Mouse (Mus musculus) hindbrain, embryonic 11.5 days (tissue): ENCODE data around the gene Ptk6. TPM values are rescaled to one million over a fixed set of nuclear protein-coding genes. Genes with fewer than 3 reads are reported as not detected.

ENCODE experiments used
- ATAC-seq: fragments of 200-750 bp; cut with Nextera tagmentation; 2 replicates; pipeline ENCODE4 v1.8.0; 2017; ENCODE audit warnings: mild to moderate bottlenecking, moderate TSS enrichment, moderate library complexity; ENCODE audit not compliant: low FRiP score
- DNase-seq: peaks from one replicate; pipeline ENCODE4 v3.0.0-alpha.2; 2015; ENCODE audit warnings: low spot score
- H3K27ac ChIP-seq: fragments of 300-500 bp; sonication (generic); 2 replicates; pipeline ENCODE4 v1.5.1; 2014; ENCODE audit warnings: mild to moderate bottlenecking, low read depth, low read length
- H3K27me3 ChIP-seq: fragments of 300-500 bp; sonication (generic); 2 replicates; pipeline ENCODE4 v1.6.1; 2014; ENCODE audit warnings: mild to moderate bottlenecking, low read length, moderate library complexity, mixed read lengths; ENCODE audit not compliant: control insufficient read depth, insufficient read depth
- H3K36me3 ChIP-seq: fragments of 300-500 bp; sonication (generic); 2 replicates; pipeline ENCODE4 v1.6.1; 2014; ENCODE audit warnings: mild to moderate bottlenecking, low read length, moderate library complexity, mixed read lengths; ENCODE audit not compliant: control insufficient read depth, insufficient read depth
- H3K4me1 ChIP-seq: fragments of 300-500 bp; sonication (generic); replicated peaks from 2 replicates; pipeline ENCODE4 v1.6.1; 2014; ENCODE audit warnings: low read length, mixed read lengths; ENCODE audit not compliant: control insufficient read depth, insufficient read depth
- H3K4me2 ChIP-seq: fragments of 300-500 bp; sonication (generic); replicated peaks from 2 replicates; pipeline ENCODE4 v1.6.1; 2014; ENCODE audit warnings: mild to moderate bottlenecking, low read depth, low read length
- H3K4me3 ChIP-seq: fragments of 300-500 bp; sonication (generic); 2 replicates; pipeline ENCODE4 v1.5.1; 2014; ENCODE audit warnings: low read depth, low read length
- H3K9ac ChIP-seq: fragments of 300-500 bp; sonication (generic); 2 replicates; pipeline ENCODE4 v1.6.1; 2014; ENCODE audit warnings: low read depth, low read length
- H3K9me3 ChIP-seq: fragments of 300-500 bp; sonication (generic); 2 replicates; pipeline ENCODE4 v1.6.1; 2016; ENCODE audit warnings: low read length; ENCODE audit not compliant: control insufficient read depth
- WGBS: fragments of 180-500 bp; shearing (Covaris S2); extraction: QIAGEN DNeasy Blood & Tissue Kit; methylation state at CpG from one replicate; pipeline ENCODE4 v1.1.7; 2014; 5-methylcytosine and 5-hydroxymethylcytosine counted together
- polyA plus RNA-seq: library from polyadenylated mRNA; unstranded; fragments of >200 nt; fragmentation: Nextera tagmentation; extraction: Ambion mirVana; gene quantifications from 2 replicates; pipeline ENCODE4 v1.2.1, GENCODE M21; 2014

Ptk6 gene
- polyA plus RNA-seq, 1 experiment from 2014 or later = not detected

DNA sequence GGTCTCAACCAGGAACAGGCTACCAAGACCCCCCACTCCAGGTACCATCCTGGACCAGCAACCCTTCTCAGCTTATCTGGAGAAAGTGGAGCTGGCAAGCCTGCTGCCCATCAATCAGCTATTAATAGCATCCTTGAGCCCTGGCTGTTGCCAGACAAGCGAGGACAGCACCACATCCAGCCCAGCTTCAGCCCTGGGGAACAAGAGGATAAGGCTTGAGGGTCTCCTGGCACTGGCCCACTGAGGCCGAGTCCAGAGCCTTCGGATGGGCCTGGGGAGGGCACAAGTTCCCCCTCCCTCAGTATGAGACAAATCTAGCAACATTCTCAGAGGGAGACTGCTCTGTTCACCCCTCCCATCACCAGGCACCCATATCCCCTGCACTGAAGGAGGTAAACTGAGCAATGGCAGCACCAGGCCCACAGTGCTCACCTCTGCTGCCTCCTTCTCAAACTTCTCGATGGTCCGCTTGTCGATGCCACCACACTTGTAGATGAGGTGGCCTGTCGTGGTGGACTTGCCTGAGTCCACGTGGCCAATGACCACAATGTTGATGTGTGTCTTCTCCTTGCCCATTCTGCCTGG lies 47.7 kb downstream of the Ptk6 start:
- Histone ChIP-seq H3K27ac (no peak overlapping the region), H3K4me1 (no peaks in the 10 kb centered on the region; the same call in none of the 2 replicates), H3K27me3 (peaks cover 21% of the 10 kb centered on the region), H3K9ac (no peak overlapping the region), H3K4me3 (no peak overlapping the region), H3K9me3 (no peaks in the 10 kb centered on the region), H3K36me3 (no peaks in the 10 kb centered on the region), H3K4me2 (no peak overlapping the region)
- ATAC-seq (no peak), DNase-seq (no peak)
- 88% methylated on average over 8 of the region's 8 CpGs for WGBS

DNA sequence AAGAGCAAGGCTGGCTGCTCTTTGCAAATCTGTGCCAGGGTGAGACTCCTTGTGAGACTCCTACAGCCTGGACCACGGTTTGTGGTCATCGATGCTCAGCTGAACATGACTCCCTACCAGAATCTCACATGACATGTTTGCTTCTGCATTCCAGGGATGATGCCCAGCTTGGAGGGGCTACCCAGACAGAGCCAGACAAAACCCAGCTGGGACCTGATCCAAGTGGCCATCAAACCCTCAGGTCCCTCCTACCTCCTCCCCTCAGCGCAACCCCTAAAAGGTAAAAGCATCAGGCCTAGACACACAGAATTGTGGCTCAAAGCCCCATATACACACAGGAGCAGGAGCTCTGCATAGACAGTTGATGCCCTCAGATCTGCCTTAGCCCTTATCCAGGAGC lies 48.2 kb downstream of the Ptk6 start:
- H3K36me3 ChIP-seq = no peaks in the 10 kb centered on the region
- H3K9ac ChIP-seq = no peak overlapping the region
- H3K4me1 ChIP-seq = no peaks in the 10 kb centered on the region; the same call in 1 of the 2 replicates
- WGBS = 92% methylated on average over 3 of the region's 3 CpGs
- H3K4me3 ChIP-seq = no peak overlapping the region
- DNase-seq (no peak), ATAC-seq (no peak)
- no peaks in the 10 kb centered on the region for H3K9me3 ChIP-seq
- no peak overlapping the region for H3K4me2 ChIP-seq
- no peak overlapping the region for H3K27ac ChIP-seq
- H3K27me3 ChIP-seq = peaks cover 23% of the 10 kb centered on the region

DNA sequence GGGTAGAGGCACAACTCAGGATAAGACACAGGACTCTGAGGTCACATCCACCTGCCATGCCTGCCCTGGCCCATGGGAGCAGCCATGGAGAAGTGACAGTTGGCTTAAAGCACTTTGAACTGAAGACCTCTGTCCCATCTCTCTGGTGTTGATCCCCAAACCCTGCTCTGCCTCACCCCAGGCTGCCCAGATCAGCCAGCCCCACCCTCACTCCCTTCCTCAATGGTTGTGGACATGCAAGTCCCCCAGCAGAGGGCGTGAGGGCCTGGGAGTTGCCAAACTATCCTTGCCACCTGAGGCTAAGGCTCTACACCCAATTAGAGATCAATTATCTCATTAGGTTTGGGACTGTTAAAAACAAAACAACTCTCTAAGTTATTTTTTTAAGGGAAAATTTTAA lies 48.8 kb downstream of the Ptk6 start:
- 13% methylated on average over 1 of the region's 1 CpGs for WGBS
- Histone ChIP-seq H3K4me1 (no peaks in the 10 kb centered on the region), H3K36me3 (no peaks in the 10 kb centered on the region), H3K4me2 (no peak overlapping the region), H3K9ac (no peak overlapping the region), H3K27me3 (peaks cover 27% of the 10 kb centered on the region), H3K4me3 (no peak overlapping the region), H3K27ac (no peak overlapping the region), H3K9me3 (no peaks in the 10 kb centered on the region)
- no peak for ATAC-seq
- peak; percentile 38 for DNase-seq

DNA sequence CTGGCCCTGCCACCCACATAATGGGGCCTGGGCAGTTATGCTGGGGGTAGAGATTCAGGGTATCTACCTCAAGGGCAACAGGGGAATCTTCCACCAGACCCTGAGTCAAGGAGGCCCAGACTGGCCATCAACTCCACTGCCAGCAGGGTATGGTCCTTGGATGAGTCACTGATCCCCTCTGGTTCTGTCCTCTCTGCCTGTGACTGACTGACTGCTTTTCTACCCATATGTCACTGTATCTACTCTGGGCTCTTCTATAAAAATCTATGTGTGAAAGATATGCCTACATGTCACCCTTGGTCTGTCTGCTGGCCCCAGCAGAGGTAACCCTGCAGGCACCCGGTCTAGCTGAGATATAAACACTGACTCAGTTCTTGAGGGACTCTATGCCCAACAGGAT lies 49.5 kb downstream of the Ptk6 start:
- Histone ChIP-seq H3K36me3 (no peaks in the 10 kb centered on the region), H3K27me3 (peaks cover 31% of the 10 kb centered on the region), H3K4me2 (no peak overlapping the region), H3K4me3 (no peak overlapping the region), H3K9me3 (no peaks in the 10 kb centered on the region), H3K9ac (no peak overlapping the region), H3K27ac (no peak overlapping the region), H3K4me1 (no peaks in the 10 kb centered on the region)
- DNase-seq = no peak
- no peak for ATAC-seq
- WGBS = 100% methylated on average over 1 of the region's 1 CpGs

DNA sequence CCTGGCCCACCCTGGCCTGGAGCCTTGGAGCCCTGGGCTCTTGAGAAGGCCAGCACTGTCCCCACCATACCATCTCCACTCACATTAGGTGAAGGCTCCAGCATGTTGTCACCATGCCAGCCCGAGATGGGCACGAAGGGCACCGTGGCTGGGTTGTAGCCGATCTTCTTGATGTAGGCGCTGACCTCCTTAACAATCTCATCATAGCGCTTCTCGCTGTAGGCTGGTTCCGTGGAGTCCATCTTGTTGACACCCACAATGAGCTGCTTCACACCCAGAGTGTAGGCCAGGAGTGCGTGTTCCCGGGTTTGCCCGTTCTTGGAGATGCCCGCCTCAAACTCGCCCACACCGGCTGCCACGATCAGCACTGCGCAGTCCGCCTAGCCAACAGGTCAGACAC lies 49.9 kb downstream of the Ptk6 start:
- H3K27me3 ChIP-seq = peaks cover 31% of the 10 kb centered on the region
- no peaks in the 10 kb centered on the region for H3K9me3 ChIP-seq
- 91% methylated on average over 17 of the region's 17 CpGs for WGBS
- no peak for DNase-seq
- H3K36me3 ChIP-seq = no peaks in the 10 kb centered on the region
- H3K9ac ChIP-seq = no peak overlapping the region
- no peak overlapping the region for H3K4me3 ChIP-seq
- H3K4me2 ChIP-seq = no peak overlapping the region
- ATAC-seq = no peak
- H3K4me1 ChIP-seq = no peaks in the 10 kb centered on the region
- no peak overlapping the region for H3K27ac ChIP-seq

DNA sequence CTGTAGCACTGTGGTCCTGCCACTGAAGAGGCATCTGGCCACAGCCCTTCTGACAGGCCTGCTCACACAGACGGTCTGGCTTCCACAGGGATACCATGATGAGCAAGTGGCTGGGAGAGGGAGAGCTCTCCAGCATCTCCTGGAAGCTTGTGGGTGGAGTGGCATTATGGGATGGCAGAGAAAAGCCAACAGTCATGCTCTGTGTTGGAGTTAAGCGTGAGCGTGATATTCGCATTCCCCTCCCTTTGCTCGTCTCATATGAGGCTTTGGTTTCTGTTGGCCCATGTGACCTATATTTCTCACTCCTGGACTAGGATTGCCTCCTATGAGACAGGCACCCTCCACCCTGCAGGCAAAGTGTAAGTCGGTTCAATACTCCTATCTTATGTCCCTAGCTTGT lies 52.3 kb downstream of the Ptk6 start:
- Histone ChIP-seq H3K4me1 (no peaks in the 10 kb centered on the region), H3K36me3 (no peaks in the 10 kb centered on the region), H3K27me3 (peaks cover 23% of the 10 kb centered on the region), H3K9ac (no peak overlapping the region), H3K4me3 (no peak overlapping the region), H3K27ac (no peak overlapping the region), H3K4me2 (no peak overlapping the region), H3K9me3 (no peaks in the 10 kb centered on the region)
- ATAC-seq (no peak), DNase-seq (no peak)
- WGBS = 69% methylated on average over 6 of the region's 6 CpGs

DNA sequence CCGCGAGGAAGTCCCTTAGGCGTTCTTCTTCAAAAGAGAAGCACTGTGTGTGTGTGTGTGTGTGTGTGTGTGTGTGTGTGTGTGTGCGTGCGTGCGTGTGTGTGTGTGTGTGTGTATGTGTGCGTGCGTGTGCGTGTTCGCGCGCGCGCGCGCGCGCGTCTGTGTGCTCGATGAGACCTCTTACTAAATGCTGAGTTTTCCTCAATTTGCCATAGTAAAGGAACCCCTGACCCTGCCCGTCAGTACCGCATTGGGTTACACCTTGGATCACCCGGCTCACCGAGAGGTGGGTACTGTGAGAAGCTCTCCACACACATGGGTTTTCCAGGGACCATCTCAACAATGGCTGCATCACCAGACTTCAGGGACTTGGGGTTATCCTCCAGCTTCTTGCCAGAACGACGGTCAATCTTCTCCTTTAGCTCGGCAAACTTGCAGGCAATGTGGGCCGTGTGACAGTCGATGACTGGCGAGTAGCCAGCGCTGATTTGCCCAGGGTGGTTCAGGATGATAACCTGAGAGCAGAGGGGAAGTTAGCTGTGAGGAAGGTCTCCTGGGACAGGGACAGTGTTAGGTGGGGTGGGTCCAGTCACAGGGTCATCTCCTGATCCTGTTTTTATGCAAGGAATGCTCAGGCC lies 54.2 kb downstream of the Ptk6 start:
- peak overlapping the region; percentile 59; the same call in 1 of the 2 replicates for H3K9ac ChIP-seq
- no peak overlapping the region for H3K27ac ChIP-seq
- no peak for ATAC-seq
- DNase-seq = peak; percentile 10
- 29% methylated on average over 31 of the region's 31 CpGs for WGBS
- H3K9me3 ChIP-seq = no peaks in the 10 kb centered on the region
- no peaks in the 10 kb centered on the region for H3K4me1 ChIP-seq
- peak overlapping the region; percentile 86 for H3K4me2 ChIP-seq
- H3K27me3 ChIP-seq = peaks cover 19% of the 10 kb centered on the region; the same call in 1 of the 2 replicates
- peak overlapping the region; percentile 40 for H3K4me3 ChIP-seq
- H3K36me3 ChIP-seq = no peaks in the 10 kb centered on the region

DNA sequence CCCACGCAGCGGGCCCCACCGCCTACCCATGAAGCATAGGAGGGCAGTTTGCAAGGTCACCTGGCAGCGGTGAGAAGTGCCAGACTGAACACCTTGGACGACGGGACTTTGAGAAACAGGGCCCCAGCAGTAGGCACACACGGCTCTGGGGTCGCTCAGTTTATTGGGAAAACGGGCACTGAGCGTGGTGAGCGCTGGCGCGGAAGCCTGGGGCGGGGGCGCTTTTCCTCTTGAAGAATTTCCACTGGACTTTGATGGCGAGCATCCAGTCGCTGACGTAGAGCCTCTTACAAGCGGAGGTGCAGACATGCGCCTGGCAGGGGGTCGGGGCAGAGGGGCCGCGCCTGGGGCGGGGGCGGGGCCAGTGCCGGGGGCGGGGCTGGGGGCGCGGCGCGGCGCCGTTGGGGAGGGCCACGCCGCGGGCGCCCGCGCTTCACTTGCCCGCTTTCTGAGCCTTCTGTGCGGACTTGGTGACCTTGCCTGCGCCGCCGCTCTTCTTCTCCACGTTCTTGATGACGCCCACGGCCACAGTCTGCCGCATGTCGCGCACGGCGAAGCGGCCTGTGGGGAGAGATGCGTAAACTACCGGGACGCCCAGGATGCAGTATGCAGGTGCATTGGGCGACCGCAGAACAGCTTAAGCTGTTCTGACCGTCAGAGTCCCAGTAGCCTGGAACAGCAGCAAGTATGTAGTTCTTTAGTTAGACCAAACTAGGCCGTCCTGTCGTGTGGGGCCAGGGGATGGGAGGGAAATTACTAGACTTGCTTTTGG lies 54.9 kb downstream of the Ptk6 start:
- WGBS = under 1% methylated on average over 53 of the region's 61 CpGs
- Histone ChIP-seq H3K4me2 (peak overlapping the region; percentile 86), H3K4me1 (no peaks in the 10 kb centered on the region), H3K4me3 (peak overlapping the region; percentile 40), H3K9me3 (no peaks in the 10 kb centered on the region), H3K27me3 (peaks cover 18% of the 10 kb centered on the region; the same call in 1 of the 2 replicates), H3K36me3 (no peaks in the 10 kb centered on the region), H3K9ac (peak overlapping the region; percentile 59), H3K27ac (no peak overlapping the region)
- DNase-seq (peak; percentile 47), ATAC-seq (peak; percentile 72)
